Mouse (Mus musculus) midbrain, embryonic 15.5 days (tissue): ENCODE data around the gene Hax1. TPM values are rescaled to one million over a fixed set of nuclear protein-coding genes. Genes with fewer than 3 reads are reported as not detected.

Source experiments
- ATAC-seq: fragments of 200-750 bp; cut with Nextera tagmentation; replicated peaks from 2 replicates; pipeline ENCODE4 v1.8.0; 2017; ENCODE audit warnings: moderate TSS enrichment
- H3K27ac ChIP-seq: fragments of 300-500 bp; sonication (generic); 2 replicates; pipeline ENCODE4 v1.5.1; 2015; ENCODE audit warnings: mild to moderate bottlenecking, inconsistent platforms
- H3K27me3 ChIP-seq: fragments of 300-500 bp; sonication (generic); replicated peaks from 2 replicates; pipeline ENCODE4 v1.6.1; 2015; ENCODE audit warnings: inconsistent platforms
- H3K36me3 ChIP-seq: fragments of 300-500 bp; sonication (generic); replicated peaks from 2 replicates; pipeline ENCODE4 v1.6.1; 2015; ENCODE audit warnings: inconsistent platforms
- H3K4me1 ChIP-seq: fragments of 300-500 bp; sonication (generic); 2 replicates; pipeline ENCODE4 v1.6.1; 2015; ENCODE audit warnings: inconsistent platforms
- H3K4me2 ChIP-seq: fragments of 300-500 bp; sonication (generic); 2 replicates; pipeline ENCODE4 v1.6.1; 2015; ENCODE audit warnings: inconsistent platforms, mild to moderate bottlenecking, moderate library complexity
- H3K4me3 ChIP-seq: fragments of 300-500 bp; sonication (generic); 2 replicates; pipeline ENCODE4 v1.5.1; 2015; ENCODE audit warnings: mild to moderate bottlenecking, inconsistent platforms
- H3K9ac ChIP-seq: fragments of 300-500 bp; sonication (generic); 2 replicates; pipeline ENCODE4 v1.6.1; 2015; ENCODE audit warnings: mild to moderate bottlenecking, inconsistent platforms
- H3K9me3 ChIP-seq: fragments of 300-500 bp; sonication (generic); 2 replicates; pipeline ENCODE4 v1.6.1; 2016; ENCODE audit warnings: inconsistent platforms
- WGBS: fragments of 180-500 bp; shearing (Covaris S2); methylation state at CpG from one replicate; pipeline ENCODE4 v1.1.7; 2015; ENCODE audit warnings: mixed read lengths; 5-methylcytosine and 5-hydroxymethylcytosine counted together
- microRNA-seq: library from miRNA; unstranded; fragments of <30 nt; microRNA quantifications from one replicate; pipeline ENCODE4, GENCODE M21; 2016
- polyA plus RNA-seq: library from polyadenylated mRNA; unstranded; fragments of >200 nt; fragmentation: Nextera tagmentation; extraction: Ambion mirVana; gene quantifications from 2 replicates; pipeline ENCODE4 v1.2.1, GENCODE M21; 2015

Hax1 gene
- polyA plus RNA-seq, 1 experiment from 2014 or later: 106 TPM

DNA sequence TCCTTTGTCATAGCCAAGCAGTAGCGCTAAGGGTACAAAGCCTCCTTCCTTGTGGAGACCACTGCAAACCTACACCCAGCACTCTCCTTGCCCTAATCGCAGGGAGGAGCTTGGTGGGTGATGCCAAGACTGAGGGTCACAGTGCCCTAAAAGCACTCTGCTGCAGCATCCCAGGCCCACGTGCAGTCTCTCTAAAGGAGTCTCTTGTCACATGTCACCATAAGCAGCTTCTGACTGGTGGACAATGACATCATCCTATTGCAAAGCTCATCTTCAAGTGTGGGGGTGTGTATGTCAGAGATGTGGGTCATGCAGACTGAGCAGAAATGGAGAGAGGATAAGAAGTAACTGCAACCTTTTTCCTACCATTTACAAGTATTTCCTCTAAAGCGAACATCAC, 39.1 kb downstream of the Hax1 start:
- no peak overlapping the region for H3K27ac ChIP-seq
- peaks cover 20% of the 10 kb centered on the region for H3K36me3 ChIP-seq
- peaks cover 47% of the 10 kb centered on the region for H3K4me1 ChIP-seq
- H3K9me3 ChIP-seq: no peaks in the 10 kb centered on the region
- WGBS: 68% methylated on average over 4 of the region's 4 CpGs
- peak overlapping the region; percentile 86 for H3K4me3 ChIP-seq
- no peaks in the 10 kb centered on the region for H3K27me3 ChIP-seq
- peak overlapping the region; percentile 94; the same call in 1 of the 2 replicates for H3K9ac ChIP-seq
- ATAC-seq: 0 out of 2 replicates have a peak, but pooled peaks have one; percentile 28
- H3K4me2 ChIP-seq: peak overlapping the region; percentile 87

DNA sequence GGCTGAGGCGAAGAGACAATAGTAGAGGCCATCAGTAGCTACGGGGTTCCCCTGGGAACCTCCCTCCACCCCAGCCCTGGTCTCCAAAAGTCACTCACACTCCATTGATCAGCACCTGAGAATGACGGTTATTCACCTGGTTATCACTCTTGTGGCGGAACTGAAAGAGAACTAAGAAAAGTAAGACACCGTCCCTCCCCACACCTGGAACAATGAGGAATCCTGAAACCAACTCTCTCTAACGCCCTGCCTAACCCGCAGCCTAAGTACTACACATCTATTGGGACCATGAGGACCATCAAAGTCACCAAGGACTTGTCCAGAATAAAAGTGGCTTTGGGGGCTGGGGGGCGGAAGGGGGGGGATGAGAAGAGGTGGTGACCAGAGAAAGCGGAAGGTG, 40.7 kb downstream of the Hax1 start:
- 93% methylated on average over 9 of the region's 9 CpGs for WGBS
- no peak overlapping the region for H3K9ac ChIP-seq
- no peak overlapping the region for H3K27ac ChIP-seq
- no peak overlapping the region for H3K4me3 ChIP-seq
- peaks cover 29% of the 10 kb centered on the region for H3K36me3 ChIP-seq
- no peaks in the 10 kb centered on the region for H3K27me3 ChIP-seq
- no peaks in the 10 kb centered on the region for H3K9me3 ChIP-seq
- no peak for ATAC-seq
- H3K4me2 ChIP-seq: no peak overlapping the region
- H3K4me1 ChIP-seq: peaks cover 41% of the 10 kb centered on the region

DNA sequence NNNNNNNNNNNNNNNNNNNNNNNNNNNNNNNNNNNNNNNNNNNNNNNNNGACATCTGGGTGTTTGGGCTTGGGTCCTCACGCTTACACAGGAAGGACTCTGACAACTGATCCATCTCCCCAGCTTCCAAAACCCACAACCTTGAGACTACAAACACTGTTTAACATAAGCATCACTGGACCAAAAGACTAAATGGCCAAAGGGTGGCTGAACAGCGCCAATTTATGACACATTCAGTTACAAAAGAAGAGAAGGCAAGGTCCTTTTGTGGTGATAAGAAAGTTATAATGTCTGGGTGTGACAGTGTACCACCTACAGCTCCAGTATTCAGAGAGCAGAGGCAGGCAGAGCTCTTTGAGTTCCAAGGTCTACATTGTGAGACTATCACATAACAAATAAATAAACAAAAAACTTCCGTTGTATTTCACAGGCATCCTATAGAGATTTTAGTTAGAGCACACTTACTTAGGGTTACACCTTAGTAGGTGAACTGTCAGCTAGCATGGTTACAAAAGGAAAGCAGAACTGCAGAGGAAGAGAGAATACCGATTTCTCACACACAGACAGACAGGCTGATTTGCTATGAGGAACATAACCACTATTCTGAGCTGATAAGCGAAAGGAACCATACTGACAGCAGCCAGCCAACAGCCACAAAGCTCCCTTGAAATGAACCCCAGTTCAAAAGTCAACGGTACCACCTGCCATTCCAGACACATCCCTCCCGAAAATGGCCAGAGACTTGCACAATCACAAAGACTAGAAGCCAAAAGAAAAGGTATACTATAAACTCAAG, 42.2 kb downstream of the Hax1 start:
- H3K27me3 ChIP-seq: no peaks in the 10 kb centered on the region
- H3K9me3 ChIP-seq: no peaks in the 10 kb centered on the region
- ATAC-seq: no peak
- no peak overlapping the region for H3K27ac ChIP-seq
- 95% methylated on average over 7 of the region's 7 CpGs for WGBS
- no peak overlapping the region for H3K4me2 ChIP-seq
- H3K4me1 ChIP-seq: peaks cover 29% of the 10 kb centered on the region
- H3K9ac ChIP-seq: no peak overlapping the region
- H3K36me3 ChIP-seq: peaks cover 44% of the 10 kb centered on the region
- no peak overlapping the region for H3K4me3 ChIP-seq

- WGBS: under 1% methylated on average over 4 of the region's 4 CpGs
- Histone ChIP-seq H3K27me3 (no peaks in the 10 kb centered on the region), H3K27ac (no peak overlapping the region), H3K36me3 (peaks cover 71% of the 10 kb centered on the region), H3K4me3 (no peak overlapping the region), H3K9me3 (no peaks in the 10 kb centered on the region), H3K9ac (no peak overlapping the region), H3K4me1 (peaks cover 3% of the 10 kb centered on the region; the same call in 1 of the 2 replicates), H3K4me2 (no peak overlapping the region)
- no peak; the same call in 1 of the 2 replicates for ATAC-seq
Observed at GRCm38 (mm10) chr3:89953420-89953819, 45.2 kb downstream of the Hax1 start.

GRCm38 (mm10) chr3:89948655-89949054, 49.9 kb downstream of the Hax1 start:
- H3K9me3 ChIP-seq: no peaks in the 10 kb centered on the region
- no peak for ATAC-seq
- no peak overlapping the region for H3K27ac ChIP-seq
- no peaks in the 10 kb centered on the region for H3K27me3 ChIP-seq
- H3K36me3 ChIP-seq: peaks cover 85% of the 10 kb centered on the region
- no peak overlapping the region for H3K9ac ChIP-seq
- no peak overlapping the region for H3K4me2 ChIP-seq
- no peak overlapping the region for H3K4me3 ChIP-seq
- 85% methylated on average over 6 of the region's 6 CpGs for WGBS
- H3K4me1 ChIP-seq: no peaks in the 10 kb centered on the region

GRCm38 (mm10) chr3:89948021-89948420, 50.6 kb downstream of the Hax1 start:
- Histone ChIP-seq H3K9me3 (no peaks in the 10 kb centered on the region), H3K4me3 (no peak overlapping the region), H3K4me1 (no peaks in the 10 kb centered on the region), H3K36me3 (peaks cover 92% of the 10 kb centered on the region), H3K4me2 (no peak overlapping the region), H3K27ac (no peak overlapping the region), H3K27me3 (no peaks in the 10 kb centered on the region), H3K9ac (no peak overlapping the region)
- ATAC-seq: no peak
- 85% methylated on average over 11 of the region's 11 CpGs for WGBS

Small RNA genes within 50 kb of the gene (microRNA-seq; reads per million reads assigned to microRNA genes)
- 0.74 reads per million for gene Mir7669

Other genes with a start within 250 kb of the Hax1 start
- gene Chrnb2, start 234.1 kb downstream of the Hax1 start, polyA plus RNA-seq: 31.6 and 33.4 TPM in 2 replicates
- gene Ube2q1, start 225.2 kb downstream of the Hax1 start, polyA plus RNA-seq: 13.4 and 13.8 TPM in 2 replicates
- gene She, start 167.4 kb downstream of the Hax1 start, polyA plus RNA-seq: 1.6 TPM in 2 replicates
- gene Il6ra, start 85.6 kb downstream of the Hax1 start, polyA plus RNA-seq: 1.1 and 1.2 TPM in 2 replicates
- gene Atp8b2, start 35.3 kb downstream of the Hax1 start, polyA plus RNA-seq: 12.8 and 13.6 TPM in 2 replicates
- 205 and 210 TPM in 2 replicates for gene 4933434E20Rik, start 52.9 kb upstream of the Hax1 start, polyA plus RNA-seq
- 126 and 135 TPM in 2 replicates for gene Ubap2l, start 53.8 kb upstream of the Hax1 start, polyA plus RNA-seq
- 382 TPM in 2 replicates for gene Tpm3, start 73.9 kb upstream of the Hax1 start, polyA plus RNA-seq
- gene Nup210l, start 105.4 kb upstream of the Hax1 start, polyA plus RNA-seq: 0.26 and 0.43 TPM in 2 replicates
- gene Rps27, start 214.9 kb upstream of the Hax1 start, polyA plus RNA-seq: 731 and 753 TPM in 2 replicates
- gene Rab13, start 214.9 kb upstream of the Hax1 start, polyA plus RNA-seq: 23.8 and 26.0 TPM in 2 replicates
- 90.6 and 94.3 TPM in 2 replicates for gene Jtb, start 232.8 kb upstream of the Hax1 start, polyA plus RNA-seq
- gene Creb3l4, start 244.7 kb upstream of the Hax1 start, polyA plus RNA-seq: 1.6 and 2.3 TPM in 2 replicates
- gene Slc39a1, start 249.4 kb upstream of the Hax1 start, polyA plus RNA-seq: 48.4 and 52.1 TPM in 2 replicates